Mouse (Mus musculus): ENCODE results near the gene Myh9. TPM values are rescaled to one million over a fixed set of nuclear protein-coding genes. Genes with fewer than 3 reads are reported as not detected.
"Not testable (repeated sequence)": the region's sequence is repeated elsewhere in the genome, so short reads cannot be mapped to it uniquely, and the experiment has no call there.

Gene Myh9
- polyA plus RNA-seq, 1 experiment from 2014 or later, result 14.2 TPM

GRCm38 (mm10) chr15:77880738-77881137 is 38.8 kb upstream of the Myh9 start:
- 83% methylated on average over 5 of the region's 5 CpGs for WGBS
- ATAC-seq (replicated peaks), result no peak
- H3K4me1 ChIP-seq, result no peaks in the 10 kb centered on the region
- no peaks in the 10 kb centered on the region for H3K27me3 ChIP-seq (replicated peaks)
- no peaks in the 10 kb centered on the region for H3K36me3 ChIP-seq (replicated peaks)
- no peak overlapping the region for H3K9ac ChIP-seq
- no peak overlapping the region for H3K27ac ChIP-seq
- H3K4me3 ChIP-seq, result no peak overlapping the region
- H3K9me3 ChIP-seq, result no peaks in the 10 kb centered on the region
- no peak overlapping the region for H3K4me2 ChIP-seq

DNA sequence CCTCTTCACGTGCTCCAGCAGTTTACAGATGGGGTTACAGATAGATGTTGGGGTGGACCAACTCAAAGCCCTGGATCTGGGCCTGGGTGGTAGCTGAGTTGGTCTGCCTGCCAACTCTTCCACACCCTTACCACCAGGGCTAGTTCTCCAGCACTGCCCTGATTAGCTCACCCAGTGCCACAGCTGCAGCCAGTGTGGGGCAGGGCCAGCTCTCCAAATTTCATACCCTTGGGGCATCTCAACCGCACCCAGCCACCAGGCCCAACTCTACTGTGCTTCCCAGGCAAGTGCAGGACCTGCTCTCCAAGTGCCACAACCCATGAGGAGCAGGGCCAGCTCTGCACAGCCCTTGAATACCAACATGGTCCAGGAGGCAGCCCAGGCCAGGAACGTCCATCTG is 37.8 kb upstream of the Myh9 start:
- Histone ChIP-seq H3K27ac (no peak overlapping the region), H3K27me3 (replicated peaks) (no peaks in the 10 kb centered on the region), H3K36me3 (replicated peaks) (no peaks in the 10 kb centered on the region), H3K9me3 (no peaks in the 10 kb centered on the region), H3K4me3 (no peak overlapping the region), H3K4me1 (no peaks in the 10 kb centered on the region), H3K4me2 (no peak overlapping the region), H3K9ac (no peak overlapping the region)
- WGBS, result 89% methylated on average over 3 of the region's 3 CpGs
- no peak for ATAC-seq (replicated peaks)

DNA sequence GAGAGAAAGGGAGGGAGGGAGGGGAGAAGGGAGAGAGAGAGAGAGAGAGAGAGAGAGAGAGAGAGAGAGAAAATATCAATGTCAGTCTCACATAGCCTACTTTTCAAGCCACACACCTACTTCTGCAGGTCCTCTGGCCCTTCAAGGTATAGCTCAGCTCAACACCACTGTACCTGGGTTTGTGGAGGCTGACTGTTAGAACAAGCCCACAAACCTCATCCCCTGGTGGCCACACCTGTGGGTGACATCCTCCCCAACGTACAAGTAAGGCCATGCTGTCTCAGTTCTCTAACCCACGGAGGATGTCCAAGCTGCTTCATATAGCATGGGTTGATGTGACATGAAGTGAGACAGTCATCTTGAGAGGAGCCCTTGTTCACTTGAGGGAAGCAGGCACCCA is 35.2 kb upstream of the Myh9 start:
- no peak overlapping the region for H3K27ac ChIP-seq
- H3K4me3 ChIP-seq, result no peak overlapping the region
- H3K36me3 ChIP-seq (replicated peaks), result no peaks in the 10 kb centered on the region
- H3K27me3 ChIP-seq (replicated peaks), result no peaks in the 10 kb centered on the region
- ATAC-seq (replicated peaks), result no peak
- WGBS, result 74% methylated on average over 2 of the region's 2 CpGs
- no peak overlapping the region for H3K4me2 ChIP-seq
- H3K9ac ChIP-seq, result no peak overlapping the region
- H3K9me3 ChIP-seq, result no peaks in the 10 kb centered on the region
- H3K4me1 ChIP-seq, result no peaks in the 10 kb centered on the region

- Histone ChIP-seq H3K4me2 (no peak overlapping the region), H3K27ac (no peak overlapping the region), H3K36me3 (replicated peaks) (no peaks in the 10 kb centered on the region), H3K9me3 (no peaks in the 10 kb centered on the region), H3K4me1 (no peaks in the 10 kb centered on the region), H3K4me3 (no peak overlapping the region), H3K27me3 (replicated peaks) (no peaks in the 10 kb centered on the region), H3K9ac (no peak overlapping the region)
- ATAC-seq (replicated peaks), result no peak
- 87% methylated on average over 3 of the region's 3 CpGs for WGBS
Observed at GRCm38 (mm10) chr15:77876716-77877115, 34.7 kb upstream of the Myh9 start.

DNA sequence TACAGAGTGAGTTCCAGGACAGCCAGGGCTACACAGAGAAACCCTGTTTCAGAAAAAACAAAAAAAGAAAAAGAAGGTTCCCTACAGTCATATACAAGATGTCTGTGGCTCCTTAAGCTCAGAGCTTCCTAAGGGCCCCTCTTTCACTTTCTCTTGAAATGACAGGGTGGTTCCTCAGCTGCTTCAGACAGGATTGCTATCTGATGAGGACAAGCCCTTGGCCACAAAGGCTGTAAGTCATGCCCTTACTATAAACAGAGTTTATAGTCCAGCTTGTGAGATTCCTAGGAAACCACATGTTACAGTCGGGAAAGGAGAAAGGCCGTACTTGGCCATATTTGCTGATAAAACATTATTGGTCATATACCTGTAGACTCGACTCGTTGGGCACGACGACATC is 34.0 kb upstream of the Myh9 start:
- H3K4me1 ChIP-seq, result no peaks in the 10 kb centered on the region
- WGBS, result 92% methylated on average over 6 of the region's 6 CpGs
- no peak overlapping the region for H3K27ac ChIP-seq
- H3K9ac ChIP-seq, result no peak overlapping the region
- no peaks in the 10 kb centered on the region for H3K27me3 ChIP-seq (replicated peaks)
- no peaks in the 10 kb centered on the region for H3K9me3 ChIP-seq
- no peaks in the 10 kb centered on the region for H3K36me3 ChIP-seq (replicated peaks)
- H3K4me2 ChIP-seq, result no peak overlapping the region
- no peak overlapping the region for H3K4me3 ChIP-seq
- no peak for ATAC-seq (replicated peaks)

- 87% methylated on average over 9 of the region's 9 CpGs for WGBS
- Histone ChIP-seq H3K4me2 (no peak overlapping the region), H3K27ac (no peak overlapping the region)
Observed at GRCm38 (mm10) chr15:77874807-77875206, 32.8 kb upstream of the Myh9 start.

DNA sequence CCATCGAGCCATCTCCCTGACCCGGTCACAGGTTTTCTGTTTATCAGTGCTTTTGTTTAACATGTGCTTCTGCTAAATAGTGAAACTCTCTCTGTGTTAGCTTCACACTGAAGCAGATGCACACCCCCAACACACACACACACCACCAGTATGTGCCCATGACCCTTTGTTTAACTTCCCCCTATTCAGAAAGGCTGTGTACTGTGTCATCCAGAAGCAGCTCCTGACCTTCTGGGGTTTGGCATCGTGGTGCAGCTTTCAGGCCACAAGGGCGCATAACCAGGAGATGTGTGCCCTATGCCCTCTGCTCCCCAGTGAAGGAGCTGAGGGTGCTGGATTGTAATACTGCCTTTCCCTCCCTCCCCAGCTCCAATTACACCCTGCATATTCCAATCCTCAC is 32.3 kb upstream of the Myh9 start:
- 73% methylated on average over 4 of the region's 4 CpGs for WGBS
- H3K9ac ChIP-seq, result no peak overlapping the region
- no peak for ATAC-seq (replicated peaks)
- no peaks in the 10 kb centered on the region for H3K36me3 ChIP-seq (replicated peaks)
- no peak overlapping the region for H3K27ac ChIP-seq
- H3K4me2 ChIP-seq, result no peak overlapping the region
- no peaks in the 10 kb centered on the region for H3K27me3 ChIP-seq (replicated peaks)
- H3K4me1 ChIP-seq, result no peaks in the 10 kb centered on the region
- no peaks in the 10 kb centered on the region for H3K9me3 ChIP-seq
- H3K4me3 ChIP-seq, result no peak overlapping the region

More at GRCm38 (mm10) chr15:77874807-77875206, 32.8 kb upstream of the Myh9 start:
- Histone ChIP-seq H3K27me3 (replicated peaks) (no peaks in the 10 kb centered on the region), H3K9ac (no peak overlapping the region), H3K4me3 (no peak overlapping the region), H3K9me3 (no peaks in the 10 kb centered on the region), H3K36me3 (replicated peaks) (no peaks in the 10 kb centered on the region), H3K4me1 (no peaks in the 10 kb centered on the region)
- no peak for ATAC-seq (replicated peaks)

- no peak overlapping the region for H3K4me2 ChIP-seq
- H3K4me3 ChIP-seq, result no peak overlapping the region
- H3K4me1 ChIP-seq, result no peaks in the 10 kb centered on the region
- WGBS, result 92% methylated on average over 2 of the region's 2 CpGs
- no peaks in the 10 kb centered on the region for H3K27me3 ChIP-seq (replicated peaks)
- ATAC-seq (replicated peaks), result no peak
- no peak overlapping the region for H3K9ac ChIP-seq
- no peaks in the 10 kb centered on the region for H3K9me3 ChIP-seq
- no peaks in the 10 kb centered on the region for H3K36me3 ChIP-seq (replicated peaks)
- H3K27ac ChIP-seq, result no peak overlapping the region
Observed at GRCm38 (mm10) chr15:77873564-77873963, 31.6 kb upstream of the Myh9 start.

GRCm38 (mm10) chr15:77872996-77873395 is 31.0 kb upstream of the Myh9 start:
- Histone ChIP-seq H3K4me2 (no peak overlapping the region), H3K4me3 (no peak overlapping the region), H3K9me3 (no peaks in the 10 kb centered on the region), H3K9ac (no peak overlapping the region), H3K36me3 (replicated peaks) (no peaks in the 10 kb centered on the region), H3K4me1 (no peaks in the 10 kb centered on the region), H3K27ac (no peak overlapping the region), H3K27me3 (replicated peaks) (no peaks in the 10 kb centered on the region)
- 89% methylated on average over 3 of the region's 3 CpGs for WGBS
- ATAC-seq (replicated peaks), result no peak

- 91% methylated on average over 5 of the region's 5 CpGs for WGBS
- H3K4me1 ChIP-seq, result peaks cover 5% of the 10 kb centered on the region; the same call in 1 of the 2 replicates
- no peak for ATAC-seq (replicated peaks)
- no peaks in the 10 kb centered on the region for H3K27me3 ChIP-seq (replicated peaks)
- H3K36me3 ChIP-seq (replicated peaks), result no peaks in the 10 kb centered on the region
- H3K9ac ChIP-seq, result no peak overlapping the region
- no peak overlapping the region for H3K27ac ChIP-seq
- no peaks in the 10 kb centered on the region for H3K9me3 ChIP-seq
- H3K4me3 ChIP-seq, result no peak overlapping the region
- H3K4me2 ChIP-seq, result no peak overlapping the region
Observed at GRCm38 (mm10) chr15:77868340-77868739, 26.4 kb upstream of the Myh9 start.

- not testable (repeated sequence) for H3K9me3 ChIP-seq; H3K4me2 ChIP-seq; H3K27ac ChIP-seq; H3K4me3 ChIP-seq; H3K36me3 ChIP-seq (replicated peaks); H3K27me3 ChIP-seq (replicated peaks); H3K4me1 ChIP-seq; H3K9ac ChIP-seq; ATAC-seq (replicated peaks)
- 83% methylated on average over 9 of the region's 10 CpGs for WGBS
Observed at GRCm38 (mm10) chr15:77867231-77867968, 25.4 kb upstream of the Myh9 start.

- Histone ChIP-seq H3K4me1 (peaks cover 5% of the 10 kb centered on the region; the same call in 1 of the 2 replicates), H3K36me3 (replicated peaks) (no peaks in the 10 kb centered on the region), H3K4me3 (no peak overlapping the region), H3K27me3 (replicated peaks) (no peaks in the 10 kb centered on the region), H3K9ac (no peak overlapping the region), H3K27ac (no peak overlapping the region), H3K4me2 (no peak overlapping the region), H3K9me3 (no peaks in the 10 kb centered on the region)
- ATAC-seq (replicated peaks), result no peak
- 35% methylated on average over 11 of the region's 11 CpGs for WGBS
Observed at GRCm38 (mm10) chr15:77866583-77867220, 24.7 kb upstream of the Myh9 start.

All from midbrain, embryonic 15.5 days (tissue).